In the genomic region with DNA sequence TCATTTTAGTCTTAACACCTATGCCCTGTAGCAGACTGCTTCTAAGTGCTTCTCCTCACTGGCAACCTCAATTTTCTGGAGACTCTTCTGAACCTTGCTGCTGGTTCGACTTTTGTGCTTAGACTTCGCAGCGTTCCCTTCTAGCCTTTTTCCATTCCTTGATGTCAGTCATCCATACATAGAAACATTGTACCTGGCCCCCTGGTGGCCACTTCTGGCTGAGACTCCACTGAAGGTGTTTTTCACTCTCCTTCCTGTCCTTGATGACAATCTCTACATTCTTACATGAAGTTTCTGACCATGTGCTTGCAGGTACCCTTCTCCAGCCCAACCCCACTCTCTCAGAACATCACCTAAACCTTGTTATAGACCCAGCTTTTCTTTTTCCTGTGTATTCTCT, we compare ENCODE assay signal across 17 mouse cellular contexts.
DNase-seq lines count a peak whose midpoint lies in the region; ATAC-seq and TF ChIP-seq lines count a peak whose summit lies in the region.
"Had no signal": no experiment of that assay in that cellular context is flagged by ENCODE, and none has a peak within 500 bp of the region (broad histone marks: within the 10 kb centered on the region; RNA-seq: fewer than 3 reads in every experiment).

No protein-coding gene starts in this region.

- no peaks in the 10 kb centered on the region for H3K27me3 ChIP-seq in hindbrain, postnatal 0 days (ENCODE audit: insufficient read depth, low read length)
- H3K27me3 ChIP-seq in hindbrain, embryonic 13.5 days = no peaks in the 10 kb centered on the region
- no peaks in the 10 kb centered on the region for H3K27me3 ChIP-seq in lung, embryonic 14.5 days (ENCODE audit: insufficient read depth, low read length)
- no peaks in the 10 kb centered on the region for H3K27me3 ChIP-seq in MEL (ENCODE audit: control insufficient read depth in 1 of 2, insufficient read depth in 2 of 2, low read length in 2 of 2)
- H3K27me3 ChIP-seq: liver, embryonic 15.5 days; stomach, embryonic 15.5 days had no signal

- no peaks in the 10 kb centered on the region for H3K4me1 ChIP-seq in hindbrain, postnatal 0 days (ENCODE audit: insufficient read depth, low read length)
- H3K4me1 ChIP-seq in hindbrain, embryonic 13.5 days (replicated peaks) = no peaks in the 10 kb centered on the region
- H3K4me1 ChIP-seq in lung, embryonic 14.5 days (ENCODE audit: insufficient read depth) = no peaks in the 10 kb centered on the region
- H3K4me1 ChIP-seq in lung, adult 2 months (ENCODE audit: control insufficient read depth, insufficient read depth, low read length) = no peaks in the 10 kb centered on the region
- H3K4me1 ChIP-seq in MEL (ENCODE audit: control insufficient read depth in 1 of 2, insufficient read depth in 2 of 2, low read length in 2 of 2) = peaks cover 0 to 2% of the 10 kb centered on the region in 2 experiments; a peak in 1 of 4 replicates
- H3K4me1 ChIP-seq: liver, embryonic 15.5 days; stomach, embryonic 15.5 days had no signal

- H3K9ac ChIP-seq in hindbrain, postnatal 0 days (replicated peaks; ENCODE audit: low read length) = no peak overlapping the region
- H3K9ac ChIP-seq in hindbrain, embryonic 13.5 days = no peak overlapping the region
- H3K9ac ChIP-seq in lung, embryonic 14.5 days = no peak overlapping the region
- no peak overlapping the region for H3K9ac ChIP-seq in MEL (ENCODE audit: control insufficient read depth, low read depth, low read length, poor library complexity, severe bottlenecking)
- H3K9ac ChIP-seq: liver, embryonic 15.5 days; stomach, embryonic 15.5 days had no signal

- no peak for TF ChIP-seq EP300 in MEL (IDR thresholded peaks at IDR 0.05; ENCODE audit: low read depth in 1 of 2, low read length in 2 of 2)

- DNase-seq in hindbrain, postnatal 0 days (ENCODE audit: low spot score) = no peak
- DNase-seq in lung, embryonic 14.5 days = peak; percentile 5
- no peak for DNase-seq in lung, adult 2 months
- DNase-seq in MEL (ENCODE audit: low read depth, low spot score) = peak; percentile 15
- DNase-seq in kidney, postnatal 25 days = peak; percentile 41 to 59
- DNase-seq in gastrocnemius, adult 8-10 months (ENCODE audit: low spot score in 2 of 2) = no peak
- no peak for DNase-seq in thymus, postnatal 36 days
- DNase-seq: cerebellum, adult 18-20 months; heart, adult 18-20 months; heart, postnatal 14 days; layer of hippocampus, postnatal 36 days had no signal

- no peaks in the 10 kb centered on the region for H3K36me3 ChIP-seq in hindbrain, postnatal 0 days (ENCODE audit: insufficient read depth, low read length)
- no peaks in the 10 kb centered on the region for H3K36me3 ChIP-seq in hindbrain, embryonic 13.5 days
- H3K36me3 ChIP-seq in lung, embryonic 14.5 days (ENCODE audit: insufficient read depth) = no peaks in the 10 kb centered on the region
- H3K36me3 ChIP-seq in MEL (ENCODE audit: control insufficient read depth in 1 of 2, insufficient read depth in 2 of 2, low read length in 2 of 2) = no peaks in the 10 kb centered on the region
- H3K36me3 ChIP-seq: liver, embryonic 15.5 days; stomach, embryonic 15.5 days had no signal

- no peak overlapping the region for H3K27ac ChIP-seq in hindbrain, postnatal 0 days
- no peak overlapping the region for H3K27ac ChIP-seq in hindbrain, embryonic 13.5 days
- H3K27ac ChIP-seq in lung, embryonic 14.5 days (ENCODE audit: low read depth) = no peak overlapping the region
- H3K27ac ChIP-seq in MEL (ENCODE audit: control insufficient read depth, low read depth, low read length) = no peak overlapping the region
- H3K27ac ChIP-seq: liver, embryonic 15.5 days; macrophage; stomach, embryonic 15.5 days had no signal

- no peaks in the 10 kb centered on the region for H3K79me2 ChIP-seq in MEL (ENCODE audit: control insufficient read depth, insufficient read depth, low read length, poor library complexity)

- TF ChIP-seq RAD21 in MEL (IDR thresholded peaks at IDR 0.05; ENCODE audit: low read depth, low read length) = peak; percentile 6

- TF ChIP-seq CTCF in hindbrain, postnatal 0 days (IDR thresholded peaks at IDR 0.05; ENCODE audit: low read depth) = peak; percentile 26; the same call in 1 of the 2 replicates
- TF ChIP-seq CTCF in lung, embryonic 14.5 days (IDR thresholded peaks at IDR 0.05; ENCODE audit: low read depth) = peak; percentile 29; the same call in 1 of the 2 replicates
- no peak for TF ChIP-seq CTCF in lung, adult 2 months (IDR thresholded peaks at IDR 0.05; ENCODE audit: insufficient read depth, low read length)
- peak in 2 of 3 experiments; percentile 34 to 39; a peak in 4 of 6 replicates for TF ChIP-seq CTCF in MEL (IDR thresholded peaks at IDR 0.05 in 2 of 3, conservative IDR thresholded peaks at IDR 0.05 in 1 of 3; ENCODE audit: control insufficient read depth in 1 of 3, insufficient read depth in 1 of 3, low read depth in 2 of 3, low read length in 3 of 3, poor library complexity in 1 of 3, severe bottlenecking in 1 of 3)

- no peaks in the 10 kb centered on the region for H3K9me3 ChIP-seq in hindbrain, postnatal 0 days (ENCODE audit: low read length)
- no peaks in the 10 kb centered on the region for H3K9me3 ChIP-seq in hindbrain, embryonic 13.5 days
- no peaks in the 10 kb centered on the region for H3K9me3 ChIP-seq in lung, embryonic 14.5 days (ENCODE audit: low read depth, low read length)
- H3K9me3 ChIP-seq in MEL (replicated peaks; ENCODE audit: insufficient read depth, low read length) = no peaks in the 10 kb centered on the region
- H3K9me3 ChIP-seq: liver, embryonic 15.5 days; stomach, embryonic 15.5 days had no signal

- no peak for ATAC-seq in hindbrain, postnatal 0 days
- ATAC-seq in hindbrain, embryonic 13.5 days (ENCODE audit: low FRiP score) = no peak
- ATAC-seq in lung, embryonic 14.5 days (ENCODE audit: insufficient read depth) = no peak
- ATAC-seq: inflammation-experienced regulatory T-cells, adult 6 months; midbrain, embryonic 16.5 days had no signal

- WGBS in hindbrain, postnatal 0 days = 89% methylated on average over 3 of the region's 3 CpGs
- WGBS in hindbrain, embryonic 13.5 days = 92% methylated on average over 3 of the region's 3 CpGs
- 91% methylated on average over 3 of the region's 3 CpGs for WGBS in lung, embryonic 14.5 days
- 83% methylated on average over 3 of the region's 3 CpGs for WGBS in lung, adult 2 months

- no peak for TF ChIP-seq POLR2A in lung, adult 2 months (IDR thresholded peaks at IDR 0.05; ENCODE audit: borderline replicate concordance, extremely low read depth, low read depth, low read length)
- TF ChIP-seq POLR2A in MEL (IDR thresholded peaks at IDR 0.05; ENCODE audit: control insufficient read depth in 1 of 2, insufficient read depth in 1 of 2, low read depth in 1 of 2, low read length in 2 of 2, poor library complexity in 1 of 2) = no peak

- no peak overlapping the region for H3K4me2 ChIP-seq in hindbrain, postnatal 0 days (ENCODE audit: low read depth, low read length)
- H3K4me2 ChIP-seq in hindbrain, embryonic 13.5 days = no peak overlapping the region
- H3K4me2 ChIP-seq in lung, embryonic 14.5 days = no peak overlapping the region
- H3K4me2 ChIP-seq: liver, embryonic 15.5 days; stomach, embryonic 15.5 days had no signal

- H3K4me3 ChIP-seq in hindbrain, postnatal 0 days (ENCODE audit: low read length) = no peak overlapping the region
- H3K4me3 ChIP-seq in hindbrain, embryonic 13.5 days = no peak overlapping the region
- H3K4me3 ChIP-seq in lung, embryonic 14.5 days (ENCODE audit: low read depth, low read length) = no peak overlapping the region
- H3K4me3 ChIP-seq in lung, adult 2 months (replicated peaks; ENCODE audit: extremely low read depth, low read depth, low read length) = no peak overlapping the region
- H3K4me3 ChIP-seq in MEL (ENCODE audit: control insufficient read depth in 1 of 2, insufficient read depth in 1 of 2, low read depth in 2 of 2, low read length in 2 of 2) = no peak overlapping the region
- H3K4me3 ChIP-seq: liver, embryonic 15.5 days; stomach, embryonic 15.5 days had no signal

TF ChIP-seq in MEL, 35 proteins besides CTCF, POLR2A, EP300 and RAD21:
- TF ChIP-seq SMC3 (IDR thresholded peaks at IDR 0.05; ENCODE audit: low read depth, low read length) = peak; percentile 53
- no peak for TF ChIP-seq TAL1 (IDR thresholded peaks at IDR 0.05; ENCODE audit: low read length)
TF ChIP-seq in MEL: peak in this region for 1.

Comparison
In these comparisons a context has a peak if more than half of its experiments do, and no peak if none do; other contexts are left out.
1. DNase-seq: peak in lung, embryonic 14.5 days (single experiment), MEL (single experiment) and kidney, postnatal 25 days (2 of 2); none in hindbrain, postnatal 0 days (single experiment), lung, adult 2 months (single experiment), gastrocnemius, adult 8-10 months (0 of 2) and thymus, postnatal 36 days (0 of 2).